Mouse (Mus musculus) T-helper 2 cell (primary cell): Measurements from ENCODE around the gene Lbr.

Experiments
- in situ Hi-C: fragments of 300-600 bp; cut with MboI, MseI; formaldehyde crosslinking; loops from one replicate; pipeline ENCODE4 v1.15.1; 2025; ENCODE audit warnings: high pct_unique_total_duplicates

Gene Lbr

GRCm38 (mm10) chr1:181853081-181853736 lies 10.4 kb upstream of the Lbr start:
- in situ Hi-C loops: loop anchor here (10.0 kb wide), 1 partner anchor 838 kb away; no protein-coding TSS in a partner anchor

- in situ Hi-C loops: loop anchor here (10.0 kb wide), 1 partner anchor 838 kb away; no protein-coding TSS in a partner anchor
Observed at GRCm38 (mm10) chr1:181852466-181852865, 9.6 kb upstream of the Lbr start.

- in situ Hi-C loops: loop anchor here (10.0 kb wide), 1 partner anchor 837 kb away; no protein-coding TSS in a partner anchor
Observed at GRCm38 (mm10) chr1:181851521-181852310, 8.9 kb upstream of the Lbr start.

- in situ Hi-C loops: loop anchor here (10.0 kb wide), 1 partner anchor 836 kb away; no protein-coding TSS in a partner anchor
Observed at GRCm38 (mm10) chr1:181850441-181850840, 7.6 kb upstream of the Lbr start.

- in situ Hi-C loops: loop anchor here (25.0 kb wide), 1 partner anchor 661 kb away; no protein-coding TSS in a partner anchor
Observed at GRCm38 (mm10) chr1:181848210-181848609, 5.4 kb upstream of the Lbr start.

GRCm38 (mm10) chr1:181847396-181847795 lies 4.5 kb upstream of the Lbr start:
- in situ Hi-C loops: loop anchor here (25.0 kb wide), 1 partner anchor 660 kb away; no protein-coding TSS in a partner anchor

GRCm38 (mm10) chr1:181845767-181846166 lies 2.9 kb upstream of the Lbr start:
- in situ Hi-C loops: loop anchor here (25.0 kb wide), 1 partner anchor 658 kb away; no protein-coding TSS in a partner anchor

GRCm38 (mm10) chr1:181844874-181845547 lies 2.2 kb upstream of the Lbr start:
- in situ Hi-C loops: loop anchor here (25.0 kb wide), 1 partner anchor 658 kb away; no protein-coding TSS in a partner anchor

- in situ Hi-C loops: loop anchor here (25.0 kb wide), 1 partner anchor 655 kb away; no protein-coding TSS in a partner anchor
Observed at GRCm38 (mm10) chr1:181841864-181842672, 778 bp downstream of the Lbr start.

- in situ Hi-C loops: loop anchor here (25.0 kb wide), 1 partner anchor 654 kb away; no protein-coding TSS in a partner anchor
Observed at GRCm38 (mm10) chr1:181841396-181841795, 1.4 kb downstream of the Lbr start.

GRCm38 (mm10) chr1:181839746-181840366 lies 3.0 kb downstream of the Lbr start:
- in situ Hi-C loops: loop anchor here (25.0 kb wide), 1 partner anchor 653 kb away; no protein-coding TSS in a partner anchor

- in situ Hi-C loops: loop anchor here (25.0 kb wide), 1 partner anchor 651 kb away; no protein-coding TSS in a partner anchor
Observed at GRCm38 (mm10) chr1:181838111-181838510, 4.7 kb downstream of the Lbr start.

GRCm38 (mm10) chr1:181833143-181833542 lies 9.7 kb downstream of the Lbr start:
- in situ Hi-C loops: loop anchor here (25.0 kb wide), 1 partner anchor 646 kb away; no protein-coding TSS in a partner anchor

GRCm38 (mm10) chr1:181832720-181833119 lies 10.1 kb downstream of the Lbr start:
- in situ Hi-C loops: loop anchor here (25.0 kb wide), 1 partner anchor 645 kb away; no protein-coding TSS in a partner anchor

GRCm38 (mm10) chr1:181828365-181828764 lies 14.5 kb downstream of the Lbr start:
- in situ Hi-C loops: loop anchor here (25.0 kb wide), 1 partner anchor 641 kb away; no protein-coding TSS in a partner anchor

- in situ Hi-C loops: loop anchor here (25.0 kb wide), 1 partner anchor 639 kb away; no protein-coding TSS in a partner anchor
Observed at GRCm38 (mm10) chr1:181826716-181827115, 16.1 kb downstream of the Lbr start.

- in situ Hi-C loops: no loop called here
Observed at GRCm38 (mm10) chr1:181811481-181812223, 31.2 kb downstream of the Lbr start.

GRCm38 (mm10) chr1:181800667-181801066 lies 42.2 kb downstream of the Lbr start:
- in situ Hi-C loops: no loop called here

- in situ Hi-C loops: loop anchor here (10.0 kb wide), 1 partner anchor 1885 kb away; no protein-coding TSS in a partner anchor
Observed at GRCm38 (mm10) chr1:181799911-181800310, 42.9 kb downstream of the Lbr start.
